Mouse (Mus musculus): ENCODE data around the gene A730049H05Rik.

Gene A730049H05Rik

GRCm38 (mm10) chr6:92816311-92816751 lies at the start of gene A730049H05Rik:
Gene A730049H05Rik (plus strand): TSS chr6:92816478.
- DNase-seq, result peak; percentile 25 to 50

DNA sequence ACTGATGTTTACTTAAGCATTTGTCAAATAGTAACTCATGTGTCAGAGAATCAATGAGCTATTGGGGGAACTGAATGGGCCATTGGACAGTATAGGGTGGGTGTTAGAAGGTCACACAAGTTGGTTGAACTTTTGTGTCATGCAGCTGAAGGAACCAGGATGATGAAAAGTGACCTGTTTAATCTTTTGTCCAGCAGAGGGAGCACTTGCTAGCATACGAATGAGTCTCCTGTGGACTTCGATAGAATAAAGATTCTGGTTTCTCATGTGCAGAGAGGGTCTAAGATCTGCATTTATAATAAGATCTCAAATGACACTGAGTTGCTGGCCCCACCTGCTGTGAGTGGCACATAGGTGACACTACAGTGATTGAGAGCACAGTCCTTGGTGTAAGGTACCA lies 39.9 kb upstream of the A730049H05Rik start:
- DNase-seq, result no peak

- DNase-seq, result peak in 1 of 2 experiments; percentile 44
These were observed 36.9 kb upstream of the A730049H05Rik start for GRCm38 (mm10) chr6:92779140-92779934.

DNA sequence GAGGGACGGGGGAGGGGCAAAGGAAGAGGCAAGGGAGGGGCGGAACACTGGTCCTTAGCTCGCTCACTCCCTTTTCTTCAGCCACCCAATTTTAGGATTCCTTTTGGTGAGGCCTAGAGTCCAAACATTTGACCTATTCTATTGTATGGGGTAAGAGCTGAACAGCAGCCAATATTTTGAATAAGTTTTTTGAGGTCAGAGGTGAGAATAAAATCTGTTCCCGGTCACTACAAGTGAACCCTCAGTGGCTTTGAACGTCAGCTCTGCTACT lies 36.4 kb upstream of the A730049H05Rik start:
- no peak for DNase-seq

- DNase-seq, result no peak
These were observed 34.8 kb upstream of the A730049H05Rik start for GRCm38 (mm10) chr6:92781446-92781845.

- DNase-seq, result peak in 1 of 2 experiments; percentile 63
These were observed 31.5 kb upstream of the A730049H05Rik start for GRCm38 (mm10) chr6:92784782-92785181.

DNA sequence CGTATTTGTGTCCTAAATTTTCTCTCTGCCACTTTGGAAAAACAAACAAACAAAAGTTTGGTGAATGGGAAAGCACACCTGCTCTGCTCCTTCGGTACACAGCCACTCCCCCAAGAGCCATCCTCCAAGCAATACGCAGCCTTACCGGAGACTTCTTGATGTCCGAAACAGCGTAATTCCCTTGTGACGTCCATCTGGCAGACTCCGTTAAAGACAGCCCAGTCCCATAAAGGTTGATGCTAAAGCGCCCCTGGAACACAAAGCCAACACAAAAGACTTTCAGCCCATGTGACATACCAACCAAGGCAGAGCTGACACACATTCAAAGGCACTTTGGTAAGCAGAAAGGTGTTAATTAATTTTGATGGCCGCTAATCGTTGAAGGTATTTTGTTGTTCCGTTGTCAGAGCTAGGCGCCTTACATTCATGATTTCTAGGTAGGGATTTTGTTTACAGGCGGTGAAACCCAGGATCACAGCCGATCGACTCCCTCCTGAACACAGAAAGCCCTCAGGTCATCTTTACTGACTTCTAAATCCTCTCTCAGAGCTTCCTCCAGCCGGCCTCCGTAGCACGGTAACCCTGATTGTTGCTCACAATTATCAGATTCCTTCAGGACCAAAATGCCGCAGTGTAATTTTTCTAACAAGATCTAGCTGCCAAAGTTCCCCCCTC lies 29.4 kb upstream of the A730049H05Rik start:
- DNase-seq, result no peak

DNA sequence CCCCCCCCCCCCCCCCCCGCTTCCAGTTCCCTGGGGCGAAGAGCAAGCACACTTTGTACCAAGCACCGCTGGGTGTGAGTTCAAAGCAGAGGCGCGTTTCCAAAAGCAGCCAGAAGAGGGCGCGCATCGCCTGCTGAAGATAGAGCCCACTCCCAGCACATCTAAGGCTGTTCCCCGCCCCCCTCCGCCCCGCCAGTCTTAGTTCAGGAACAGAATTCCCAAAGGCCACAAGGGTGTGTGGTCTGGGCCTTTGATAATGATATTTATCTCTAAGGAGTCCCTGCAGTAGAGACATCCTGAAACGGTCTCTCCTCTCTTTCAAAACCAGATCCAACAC lies 28.9 kb upstream of the A730049H05Rik start:
- peak; percentile 88 to 90 for DNase-seq

- DNase-seq, result no peak
These were observed 22.5 kb upstream of the A730049H05Rik start for GRCm38 (mm10) chr6:92793804-92794203.

DNA sequence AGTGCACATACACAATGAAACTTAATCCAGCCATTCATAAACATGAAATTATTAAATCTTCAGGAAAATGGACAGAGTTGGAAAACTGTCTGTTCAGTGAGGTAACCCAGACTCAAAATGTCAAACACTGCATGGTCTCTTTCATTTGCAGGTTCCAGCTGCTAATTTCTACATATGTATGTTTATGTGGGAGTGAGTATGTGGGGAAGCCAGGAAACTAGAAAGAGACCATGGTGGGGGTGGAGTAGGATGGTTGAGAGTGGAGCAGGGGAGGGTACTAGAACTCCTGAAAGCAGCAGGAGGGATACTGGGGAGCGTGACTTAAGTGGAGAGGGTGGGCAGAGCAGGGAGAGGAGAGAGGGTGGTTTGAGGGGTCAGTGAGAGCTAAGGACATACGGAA lies 14.8 kb upstream of the A730049H05Rik start:
- DNase-seq, result no peak

GRCm38 (mm10) chr6:92802421-92802820 lies 13.9 kb upstream of the A730049H05Rik start:
- DNase-seq, result no peak

DNA sequence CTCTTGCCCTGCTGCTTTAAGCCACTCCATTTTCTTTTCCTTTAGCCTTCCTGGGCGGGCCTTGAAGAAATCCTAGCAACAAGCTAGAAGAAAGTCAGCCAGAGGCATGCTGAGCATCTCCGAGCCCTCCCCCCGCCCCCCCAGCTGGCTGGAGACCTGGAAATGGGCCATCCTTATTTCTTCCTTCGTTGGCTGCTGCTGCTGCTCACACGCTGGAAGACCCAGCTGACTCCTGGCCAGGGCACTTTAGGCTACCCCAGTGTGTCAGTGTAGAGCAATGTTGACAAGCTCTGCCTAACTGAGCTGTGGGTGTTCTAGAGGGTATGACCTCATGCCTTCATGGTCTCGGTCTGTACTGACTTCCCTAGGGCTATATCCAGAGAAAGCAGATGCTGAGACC lies 13.1 kb upstream of the A730049H05Rik start:
- DNase-seq, result peak; percentile 50 to 80

- no peak for DNase-seq
These were observed 11.9 kb upstream of the A730049H05Rik start for GRCm38 (mm10) chr6:92804254-92804971.

- no peak for DNase-seq
These were observed 6.5 kb upstream of the A730049H05Rik start for GRCm38 (mm10) chr6:92809818-92810217.

DNA sequence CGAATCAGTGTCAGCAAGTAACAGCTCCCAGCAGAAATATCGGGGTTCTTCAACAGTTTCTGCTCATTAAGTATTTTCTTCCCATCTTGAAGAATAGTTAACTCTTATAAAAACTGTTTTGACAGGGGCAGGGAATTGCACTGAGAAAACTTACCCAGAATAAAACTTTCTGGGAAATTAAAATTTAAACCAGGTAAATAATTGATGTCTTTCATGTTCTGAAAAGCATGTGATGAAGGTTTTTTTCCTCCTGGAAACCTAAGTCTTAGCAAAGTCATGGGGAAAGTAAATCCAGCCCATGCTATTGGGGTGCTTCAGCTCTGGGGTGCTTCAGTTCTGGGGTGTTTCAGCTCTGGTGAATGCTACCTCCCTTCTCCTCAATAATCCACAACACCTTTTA lies 5.7 kb upstream of the A730049H05Rik start:
- DNase-seq, result no peak

DNA sequence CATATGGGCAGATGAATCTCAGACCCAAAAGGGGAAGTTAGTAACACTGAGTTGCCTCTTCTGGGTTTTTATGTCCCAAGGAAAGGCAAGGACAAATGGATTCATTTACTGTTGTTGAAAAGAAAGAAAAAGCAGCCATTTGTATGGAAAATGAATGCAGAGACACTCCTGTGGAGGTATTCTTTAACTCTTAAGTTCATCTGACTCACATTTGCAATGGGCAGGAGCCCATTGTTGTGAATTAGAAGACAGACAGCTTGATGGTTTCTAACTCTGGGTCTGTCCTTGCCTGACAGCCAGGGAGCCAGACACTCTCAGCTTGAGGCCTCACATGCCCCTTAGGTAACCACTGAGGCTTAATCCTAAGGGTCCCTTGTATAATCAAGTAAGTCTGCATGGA lies 4.7 kb upstream of the A730049H05Rik start:
- no peak for DNase-seq

- peak; percentile 7 to 40 for DNase-seq
These were observed 3.4 kb upstream of the A730049H05Rik start for GRCm38 (mm10) chr6:92812702-92813370.

GRCm38 (mm10) chr6:92817661-92818060 lies 1.4 kb downstream of the A730049H05Rik start:
- no peak for DNase-seq

DNA sequence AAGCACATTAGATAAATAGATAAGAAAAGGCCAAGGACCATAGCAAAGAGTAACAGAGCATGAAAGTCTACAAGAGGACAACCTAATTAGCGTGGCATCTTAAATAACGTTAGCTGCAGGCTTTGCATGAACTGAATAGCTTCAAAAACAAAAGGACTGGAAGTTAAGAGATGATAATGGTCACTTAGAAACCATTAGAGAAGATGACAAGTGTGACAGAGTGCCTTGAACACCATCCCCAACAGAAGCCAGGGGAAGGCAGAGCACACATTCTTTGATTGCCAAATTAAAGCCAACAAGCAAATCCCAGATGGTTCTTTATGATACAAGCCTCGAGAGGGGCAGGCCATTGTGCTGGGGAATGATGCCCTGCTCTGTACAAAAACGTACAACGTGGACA lies 5.3 kb downstream of the A730049H05Rik start:
- no peak for DNase-seq

GRCm38 (mm10) chr6:92822006-92822405 lies 5.7 kb downstream of the A730049H05Rik start:
- no peak for DNase-seq

DNA sequence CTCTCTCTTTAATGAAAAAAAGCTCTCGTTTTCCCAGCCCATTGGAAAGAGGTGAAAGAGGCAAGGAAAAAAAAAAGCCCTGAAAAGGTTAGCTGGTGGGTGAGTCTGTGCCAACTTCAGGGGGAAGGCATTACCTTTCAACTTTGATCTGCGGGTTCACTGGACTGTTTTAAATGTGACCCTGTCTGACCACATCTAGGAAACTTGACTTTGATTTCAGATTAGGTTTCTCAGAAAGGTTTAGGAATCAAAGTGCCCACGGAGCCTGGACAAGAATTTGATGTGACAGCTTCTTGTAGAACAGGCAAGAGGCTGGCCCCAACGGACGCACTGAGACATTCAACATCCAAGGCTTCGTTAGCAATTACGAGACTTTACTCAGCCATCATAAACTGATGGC lies 7.7 kb downstream of the A730049H05Rik start:
- no peak for DNase-seq

GRCm38 (mm10) chr6:92826561-92826960 lies 10.3 kb downstream of the A730049H05Rik start:
- no peak for DNase-seq

DNA sequence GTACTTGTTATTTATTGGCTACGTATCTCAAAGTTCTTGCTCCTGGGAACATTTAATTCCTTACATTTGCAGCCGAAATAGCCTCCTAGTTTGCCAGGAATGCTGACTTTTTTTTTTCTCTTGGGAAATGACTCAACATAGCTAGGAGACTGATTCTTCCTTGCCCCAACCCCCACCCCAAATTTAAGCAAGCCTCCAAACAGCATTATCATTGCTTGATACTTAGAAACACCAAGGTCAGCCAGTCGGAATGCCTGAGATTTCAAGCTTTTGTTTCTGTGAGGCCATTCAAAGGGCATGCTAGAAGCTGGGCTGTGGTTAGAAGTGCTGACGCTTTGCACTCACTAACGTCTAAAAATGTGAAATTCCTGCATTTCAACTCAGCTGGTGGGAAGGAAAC lies 11.1 kb downstream of the A730049H05Rik start:
- DNase-seq, result no peak

Measured in lung, postnatal 4 days (tissue).